Mouse (Mus musculus) intestine, embryonic 16.5 days (tissue): ENCODE results near the gene Klk6. TPM values are rescaled to one million over a fixed set of nuclear protein-coding genes. Genes with fewer than 3 reads are reported as not detected.

Source experiments
- ATAC-seq: fragments of 200-750 bp; cut with Nextera tagmentation; 2 replicates; pipeline ENCODE4 v1.8.0; 2017; ENCODE audit warnings: moderate TSS enrichment, moderate library complexity
- H3K27ac ChIP-seq: fragments of 300-500 bp; sonication (generic); 2 replicates; pipeline ENCODE4 v1.5.1; 2014; ENCODE audit warnings: mild to moderate bottlenecking, low read length
- H3K27me3 ChIP-seq: fragments of 300-500 bp; sonication (generic); replicated peaks from 2 replicates; pipeline ENCODE4 v1.6.1; 2014; ENCODE audit warnings: low read length, control low read depth, mixed read lengths; ENCODE audit not compliant: control insufficient read depth, insufficient read depth
- H3K36me3 ChIP-seq: fragments of 300-500 bp; sonication (generic); 2 replicates; pipeline ENCODE4 v1.6.1; 2014; ENCODE audit warnings: low read length, control low read depth; ENCODE audit not compliant: control insufficient read depth, insufficient read depth
- H3K4me1 ChIP-seq: fragments of 300-500 bp; sonication (generic); 2 replicates; pipeline ENCODE4 v1.6.1; 2014; ENCODE audit warnings: low read length, control low read depth, mixed read lengths; ENCODE audit not compliant: control insufficient read depth, insufficient read depth
- H3K4me2 ChIP-seq: fragments of 300-500 bp; sonication (generic); 2 replicates; pipeline ENCODE4 v1.6.1; 2014; ENCODE audit warnings: low read depth, low read length, control low read depth
- H3K4me3 ChIP-seq: fragments of 300-500 bp; sonication (generic); 2 replicates; pipeline ENCODE4 v1.5.1; 2014; ENCODE audit warnings: mild to moderate bottlenecking, low read length
- H3K9ac ChIP-seq: fragments of 300-500 bp; sonication (generic); 2 replicates; pipeline ENCODE4 v1.6.1; 2014; ENCODE audit warnings: low read depth, low read length
- H3K9me3 ChIP-seq: fragments of 300-500 bp; sonication (generic); 2 replicates; pipeline ENCODE4 v1.6.1; 2016; ENCODE audit warnings: low read length, control low read depth; ENCODE audit not compliant: control insufficient read depth
- WGBS: fragments of 180-500 bp; shearing (Covaris S2); extraction: QIAGEN DNeasy Blood & Tissue Kit; methylation state at CpG from one replicate; pipeline ENCODE4 v1.1.7; 2014; 5-methylcytosine and 5-hydroxymethylcytosine counted together
- polyA plus RNA-seq: library from polyadenylated mRNA; unstranded; fragments of >200 nt; fragmentation: Nextera tagmentation; extraction: Ambion mirVana; gene quantifications from 2 replicates; pipeline ENCODE4 v1.2.1, GENCODE M21; 2015

The Klk6 gene
- polyA plus RNA-seq, 1 experiment from 2014 or later = not detected

- no peaks in the 10 kb centered on the region for H3K27me3 ChIP-seq
- no peak overlapping the region for H3K4me2 ChIP-seq
- no peak overlapping the region for H3K27ac ChIP-seq
- H3K4me1 ChIP-seq = no peaks in the 10 kb centered on the region
- no peaks in the 10 kb centered on the region for H3K9me3 ChIP-seq
- 67% methylated on average over 9 of the region's 9 CpGs for WGBS
- no peak for ATAC-seq
- no peak overlapping the region for H3K4me3 ChIP-seq
- no peak overlapping the region for H3K9ac ChIP-seq
- no peaks in the 10 kb centered on the region for H3K36me3 ChIP-seq
Measured at GRCm38 (mm10) chr7:43854642-43855380, 30.5 kb downstream of the Klk6 start.

GRCm38 (mm10) chr7:43855709-43856108, 31.4 kb downstream of the Klk6 start:
- WGBS = 55% methylated on average over 3 of the region's 3 CpGs
- no peak overlapping the region for H3K4me2 ChIP-seq
- no peak overlapping the region for H3K9ac ChIP-seq
- no peaks in the 10 kb centered on the region for H3K9me3 ChIP-seq
- H3K36me3 ChIP-seq = no peaks in the 10 kb centered on the region
- no peak overlapping the region for H3K4me3 ChIP-seq
- no peaks in the 10 kb centered on the region for H3K4me1 ChIP-seq
- ATAC-seq = no peak
- no peak overlapping the region for H3K27ac ChIP-seq
- H3K27me3 ChIP-seq = no peaks in the 10 kb centered on the region

DNA sequence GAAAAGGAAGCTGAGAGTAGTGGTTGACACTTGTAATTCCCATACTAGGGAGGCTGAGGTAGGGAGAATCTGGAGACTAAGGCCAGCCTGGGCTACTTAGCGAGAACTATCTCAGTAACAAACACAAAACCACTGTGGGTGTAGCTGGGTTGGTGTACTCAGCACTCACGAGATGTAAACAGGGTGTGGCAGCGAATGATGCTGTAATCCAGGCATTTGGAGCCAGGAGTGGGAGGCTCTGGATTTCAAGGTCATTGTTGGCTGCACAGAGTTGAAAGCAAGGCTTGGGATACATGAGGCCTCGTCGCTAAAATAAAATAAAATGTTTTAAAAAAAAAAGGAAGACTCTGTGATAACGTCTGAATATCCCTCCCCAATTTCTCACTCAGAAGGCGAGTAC, 32.0 kb downstream of the Klk6 start:
- no peaks in the 10 kb centered on the region for H3K36me3 ChIP-seq
- no peak for ATAC-seq
- no peak overlapping the region for H3K4me2 ChIP-seq
- H3K27me3 ChIP-seq = no peaks in the 10 kb centered on the region
- H3K9me3 ChIP-seq = no peaks in the 10 kb centered on the region
- no peak overlapping the region for H3K27ac ChIP-seq
- no peak overlapping the region for H3K4me3 ChIP-seq
- H3K4me1 ChIP-seq = no peaks in the 10 kb centered on the region
- WGBS = 73% methylated on average over 7 of the region's 7 CpGs
- no peak overlapping the region for H3K9ac ChIP-seq

- no peaks in the 10 kb centered on the region for H3K9me3 ChIP-seq
- H3K4me2 ChIP-seq = no peak overlapping the region
- H3K4me3 ChIP-seq = no peak overlapping the region
- no peak for ATAC-seq
- no peak overlapping the region for H3K27ac ChIP-seq
- WGBS = 88% methylated on average over 12 of the region's 12 CpGs
- H3K27me3 ChIP-seq = no peaks in the 10 kb centered on the region
- no peaks in the 10 kb centered on the region for H3K4me1 ChIP-seq
- no peaks in the 10 kb centered on the region for H3K36me3 ChIP-seq
- no peak overlapping the region for H3K9ac ChIP-seq
Measured at GRCm38 (mm10) chr7:43857501-43857900, 33.2 kb downstream of the Klk6 start.

GRCm38 (mm10) chr7:43860411-43860810, 36.1 kb downstream of the Klk6 start:
- 72% methylated on average over 8 of the region's 8 CpGs for WGBS
- H3K27ac ChIP-seq = no peak overlapping the region
- H3K9ac ChIP-seq = no peak overlapping the region
- no peaks in the 10 kb centered on the region for H3K9me3 ChIP-seq
- H3K27me3 ChIP-seq = no peaks in the 10 kb centered on the region
- H3K4me1 ChIP-seq = no peaks in the 10 kb centered on the region
- H3K36me3 ChIP-seq = no peaks in the 10 kb centered on the region
- no peak overlapping the region for H3K4me3 ChIP-seq
- no peak overlapping the region for H3K4me2 ChIP-seq
- no peak for ATAC-seq

- no peak overlapping the region for H3K4me2 ChIP-seq
- H3K9ac ChIP-seq = no peak overlapping the region
- H3K27ac ChIP-seq = no peak overlapping the region
- ATAC-seq = no peak
- H3K9me3 ChIP-seq = no peaks in the 10 kb centered on the region
- no peak overlapping the region for H3K4me3 ChIP-seq
- 7% methylated on average over 10 of the region's 10 CpGs for WGBS
- H3K27me3 ChIP-seq = no peaks in the 10 kb centered on the region
- H3K36me3 ChIP-seq = no peaks in the 10 kb centered on the region
- no peaks in the 10 kb centered on the region for H3K4me1 ChIP-seq
Measured at GRCm38 (mm10) chr7:43873237-43873636, 48.9 kb downstream of the Klk6 start.

- H3K4me3 ChIP-seq = no peak overlapping the region
- no peak for ATAC-seq
- H3K36me3 ChIP-seq = no peaks in the 10 kb centered on the region
- H3K4me2 ChIP-seq = no peak overlapping the region
- H3K4me1 ChIP-seq = no peaks in the 10 kb centered on the region
- H3K27ac ChIP-seq = no peak overlapping the region
- no peak overlapping the region for H3K9ac ChIP-seq
- H3K27me3 ChIP-seq = no peaks in the 10 kb centered on the region
- 85% methylated on average over 3 of the region's 3 CpGs for WGBS
- H3K9me3 ChIP-seq = no peaks in the 10 kb centered on the region
Measured at GRCm38 (mm10) chr7:43873674-43874073, 49.4 kb downstream of the Klk6 start.

- Histone ChIP-seq H3K4me3 (no peak overlapping the region), H3K9me3 (no peaks in the 10 kb centered on the region), H3K27ac (no peak overlapping the region), H3K27me3 (no peaks in the 10 kb centered on the region), H3K4me1 (no peaks in the 10 kb centered on the region), H3K4me2 (no peak overlapping the region), H3K36me3 (no peaks in the 10 kb centered on the region), H3K9ac (no peak overlapping the region)
- no peak for ATAC-seq
- WGBS = 78% methylated on average over 6 of the region's 6 CpGs
Measured at GRCm38 (mm10) chr7:43874868-43875375, 50.6 kb downstream of the Klk6 start.

DNA sequence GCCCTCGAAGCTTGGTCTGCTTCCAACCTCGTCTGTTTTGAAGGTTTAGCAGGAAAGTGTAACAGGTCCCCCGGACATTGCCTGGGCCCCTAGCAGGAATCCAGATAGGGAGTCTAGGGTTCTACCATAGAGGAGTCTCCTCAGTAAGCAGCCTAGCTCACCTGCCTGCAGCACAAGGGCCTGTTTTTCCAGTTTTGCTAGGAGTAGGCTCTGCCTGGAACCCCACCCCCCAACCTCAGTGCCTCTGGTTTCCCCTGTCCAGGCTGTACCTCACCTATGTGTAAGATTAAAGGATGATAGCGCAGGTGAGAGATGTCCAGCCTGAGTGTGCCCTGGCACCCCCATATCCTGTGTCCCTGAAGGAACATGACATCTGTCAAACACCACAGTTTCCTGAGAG, 52.1 kb downstream of the Klk6 start:
- WGBS = 58% methylated on average over 4 of the region's 4 CpGs
- Histone ChIP-seq H3K4me1 (no peaks in the 10 kb centered on the region), H3K4me3 (no peak overlapping the region), H3K4me2 (no peak overlapping the region), H3K9ac (no peak overlapping the region), H3K36me3 (no peaks in the 10 kb centered on the region), H3K27me3 (no peaks in the 10 kb centered on the region), H3K27ac (no peak overlapping the region), H3K9me3 (no peaks in the 10 kb centered on the region)
- peak; percentile 80 for ATAC-seq

DNA sequence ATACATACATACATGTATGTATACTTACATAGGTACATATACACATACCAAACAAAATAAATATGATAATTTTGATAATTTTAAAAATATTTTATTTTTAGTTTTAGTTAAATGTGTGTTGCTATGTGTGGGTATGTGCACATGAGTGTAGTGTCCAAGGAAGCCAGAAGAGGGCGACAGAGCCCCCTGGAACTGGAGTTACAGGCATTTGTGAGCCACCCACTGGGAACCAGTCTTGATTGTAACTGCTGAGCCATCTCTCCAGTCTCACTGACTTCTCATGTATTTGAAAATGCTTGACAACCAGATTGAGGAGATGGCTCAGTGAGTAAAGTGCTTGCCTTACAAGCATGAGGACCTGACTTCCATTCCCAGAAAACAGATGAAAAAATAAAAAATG, 54.0 kb downstream of the Klk6 start:
- H3K9me3 ChIP-seq = no peaks in the 10 kb centered on the region
- H3K27ac ChIP-seq = no peak overlapping the region

More for the DNA sequence above, 54.0 kb downstream of the Klk6 start:
- WGBS = 47% methylated on average over 1 of the region's 1 CpGs
- ATAC-seq = no peak
- Histone ChIP-seq H3K36me3 (no peaks in the 10 kb centered on the region), H3K9ac (no peak overlapping the region), H3K4me3 (no peak overlapping the region), H3K27me3 (0 out of 2 replicates have a peak, but pooled peaks cover 2% of the 10 kb centered on the region), H3K4me1 (no peaks in the 10 kb centered on the region), H3K4me2 (no peak overlapping the region)
